Mouse (Mus musculus) olfactory bulb, adult 2 months (tissue): Measurements from ENCODE around the gene Atp8b3.

Experiments used
- CTCF ChIP-seq: fragments of 200-500 bp; IDR thresholded peaks from 2 replicates; pipeline ENCODE4 v1.5.1; 2012; ENCODE audit warnings: low read depth, mild to moderate bottlenecking, low read length, moderate library complexity; ENCODE audit not compliant: insufficient read depth
- POLR2A ChIP-seq: fragments of 200-500 bp; IDR thresholded peaks from 2 replicates; pipeline ENCODE4 v1.6.1; 2012; ENCODE audit warnings: mild to moderate bottlenecking, low read depth, low read length, moderate library complexity; ENCODE audit not compliant: insufficient read depth

DNA sequence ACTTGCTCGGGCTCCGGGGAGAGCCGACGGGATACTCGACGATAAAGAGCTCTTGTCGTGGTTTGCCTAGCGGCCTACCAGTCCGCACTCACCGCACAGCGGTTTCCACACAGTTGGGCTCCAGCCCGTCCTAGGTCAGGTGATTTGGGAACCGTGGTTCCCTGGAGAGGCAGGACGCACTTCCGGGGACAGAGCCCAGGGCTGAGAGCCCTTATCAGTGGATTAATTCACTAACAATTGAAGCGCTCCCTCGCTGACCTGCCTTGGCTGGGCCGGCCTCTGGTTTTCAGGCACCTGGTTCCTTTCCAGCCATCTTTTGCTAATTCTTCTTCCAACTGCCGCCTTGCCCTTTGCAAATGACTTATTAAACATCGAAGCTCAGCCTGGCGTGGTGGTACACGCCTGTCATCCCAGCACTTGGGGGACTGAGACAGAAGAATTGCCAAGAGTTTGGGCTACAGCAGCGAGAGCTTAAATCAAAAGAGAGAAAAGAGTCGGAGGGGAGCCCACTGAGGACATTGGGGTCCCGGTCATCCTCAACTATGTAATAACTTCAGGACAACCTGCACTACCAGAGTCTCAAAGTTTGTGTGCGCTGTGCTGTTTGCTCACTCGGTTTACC is 35.2 kb downstream of the Atp8b3 start:
- TF ChIP-seq CTCF (no peak), POLR2A (no peak)
